Mouse (Mus musculus): ENCODE measurements at regions not wholly inside any gene's neighbourhood (a gene's known extent, or its start where the extent isn't known, plus 50 kb on each side); places are given as distances from the start of the nearest gene placed in this dataset.

DNA sequence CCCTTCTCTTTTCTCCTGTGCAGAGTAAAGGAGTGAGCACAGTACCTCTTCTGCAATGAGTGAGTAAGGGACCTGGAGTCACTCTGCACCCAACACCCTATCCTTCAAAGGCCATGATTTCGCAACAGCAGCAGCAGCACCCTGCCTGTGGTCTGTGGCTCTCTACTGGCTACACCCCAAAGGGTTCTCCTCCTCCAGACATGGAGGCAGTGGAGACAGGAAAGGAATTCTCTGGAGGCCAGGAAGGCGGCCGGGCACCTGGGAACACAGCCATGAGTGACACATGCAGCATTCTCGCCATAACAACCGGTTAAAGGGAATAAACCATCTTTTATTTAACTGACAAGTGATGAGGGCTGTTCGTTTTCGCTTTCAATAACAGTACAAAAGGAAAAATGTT lies 596.7 kb downstream of the Insc start:
- H3K9me3 ChIP-seq (ENCODE audit: control insufficient read depth, low read length) = no peaks in the 10 kb centered on the region
- TF ChIP-seq CTCF (IDR thresholded peaks at IDR 0.05; ENCODE audit: low read depth) (no peak), EP300 (IDR thresholded peaks at IDR 0.05; ENCODE audit: low read depth) (no peak)
- DNase-seq (ENCODE audit: low read depth in 3 of 3, low spot score in 3 of 3) = no peak

DNA sequence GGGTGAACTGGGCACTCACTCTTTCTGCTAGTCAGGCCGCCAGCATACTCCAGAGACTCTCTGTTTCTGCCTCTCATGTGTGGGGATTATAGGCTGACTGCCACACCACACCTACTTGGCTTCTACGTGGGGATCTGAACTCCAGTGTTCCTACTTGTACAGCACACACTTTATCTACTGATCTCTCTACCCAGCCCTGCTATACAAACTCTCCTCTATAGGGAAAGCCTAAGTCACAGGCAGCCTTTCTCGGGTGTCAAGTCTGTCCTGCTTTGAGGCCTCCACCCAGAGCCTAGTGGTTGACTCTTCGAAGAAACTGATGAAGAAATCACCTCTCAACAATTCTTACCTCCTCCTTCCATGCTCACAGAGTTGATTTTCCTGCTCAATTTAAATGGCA lies 597.5 kb downstream of the Insc start:
- Histone ChIP-seq H3K4me3 (ENCODE audit: insufficient read depth in 1 of 2, low read depth in 2 of 2, low read length in 2 of 2) (no peak overlapping the region), H3K36me3 (replicated peaks; ENCODE audit: control insufficient read depth, insufficient read depth, low read depth) (no peaks in the 10 kb centered on the region), H3K9ac (replicated peaks) (no peak overlapping the region), H3K27me3 (ENCODE audit: control insufficient read depth, insufficient read depth, low read length) (no peaks in the 10 kb centered on the region), H3K9me3 (ENCODE audit: control insufficient read depth, low read length) (no peaks in the 10 kb centered on the region), H3K27ac (no peak overlapping the region), H3K4me1 (replicated peaks; ENCODE audit: control insufficient read depth in 2 of 2, insufficient read depth in 2 of 2, low read length in 1 of 2) (no peaks in the 10 kb centered on the region), H3K4me2 (ENCODE audit: low read depth) (no peak overlapping the region)
- DNase-seq (ENCODE audit: low read depth in 3 of 3, low spot score in 3 of 3) (no peak), ATAC-seq (ENCODE audit: insufficient read depth) (no peak)
- WGBS (ENCODE audit: insufficient replicate concordance) = 41% methylated on average over 4 of the region's 4 CpGs
- no peak for TF ChIP-seq CTCF (IDR thresholded peaks at IDR 0.05; ENCODE audit: low read depth)
- TF ChIP-seq EP300 (IDR thresholded peaks at IDR 0.05; ENCODE audit: low read depth) = no peak

More for the DNA sequence above, 596.7 kb downstream of the Insc start:
- WGBS (ENCODE audit: insufficient replicate concordance) = 62% methylated on average over 7 of the region's 7 CpGs
- Histone ChIP-seq H3K27me3 (ENCODE audit: control insufficient read depth, insufficient read depth, low read length) (no peaks in the 10 kb centered on the region), H3K27ac (no peak overlapping the region), H3K4me2 (ENCODE audit: low read depth) (no peak overlapping the region), H3K36me3 (replicated peaks; ENCODE audit: control insufficient read depth, insufficient read depth, low read depth) (no peaks in the 10 kb centered on the region), H3K4me3 (ENCODE audit: insufficient read depth in 1 of 2, low read depth in 2 of 2, low read length in 2 of 2) (no peak overlapping the region), H3K4me1 (replicated peaks; ENCODE audit: control insufficient read depth in 2 of 2, insufficient read depth in 2 of 2, low read length in 1 of 2) (no peaks in the 10 kb centered on the region), H3K9ac (replicated peaks) (no peak overlapping the region)
- no peak for ATAC-seq (ENCODE audit: insufficient read depth)

DNA sequence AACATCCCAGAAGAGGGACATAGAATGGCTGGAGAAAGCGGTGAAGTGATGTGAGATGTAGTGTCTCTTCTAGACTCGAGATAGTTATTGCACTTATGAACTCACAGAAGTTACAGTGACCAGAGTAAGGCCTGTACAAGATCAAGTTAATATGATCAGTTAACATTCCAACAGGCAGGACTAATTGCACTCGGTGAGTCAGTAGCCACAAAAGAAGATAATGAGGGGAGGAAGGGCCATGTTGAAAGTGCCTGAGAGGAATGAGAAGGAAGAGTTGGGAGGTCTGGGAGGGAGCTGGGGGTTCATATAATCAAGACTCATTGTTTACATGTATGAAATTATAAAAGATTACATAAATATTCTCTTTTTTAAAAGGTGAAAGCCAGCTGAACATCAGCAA lies 602.3 kb downstream of the Insc start:
- 43% methylated on average over 3 of the region's 3 CpGs for WGBS (ENCODE audit: insufficient replicate concordance)
- Histone ChIP-seq H3K4me3 (ENCODE audit: insufficient read depth in 1 of 2, low read depth in 2 of 2, low read length in 2 of 2) (no peak overlapping the region), H3K9ac (replicated peaks) (no peak overlapping the region), H3K36me3 (replicated peaks; ENCODE audit: control insufficient read depth, insufficient read depth, low read depth) (no peaks in the 10 kb centered on the region), H3K9me3 (ENCODE audit: control insufficient read depth, low read length) (no peaks in the 10 kb centered on the region), H3K27ac (no peak overlapping the region), H3K4me1 (replicated peaks; ENCODE audit: control insufficient read depth in 2 of 2, insufficient read depth in 2 of 2, low read length in 1 of 2) (no peaks in the 10 kb centered on the region), H3K4me2 (ENCODE audit: low read depth) (no peak overlapping the region), H3K27me3 (ENCODE audit: control insufficient read depth, insufficient read depth, low read length) (no peaks in the 10 kb centered on the region)
- TF ChIP-seq EP300 (IDR thresholded peaks at IDR 0.05; ENCODE audit: low read depth) (no peak), CTCF (IDR thresholded peaks at IDR 0.05; ENCODE audit: low read depth) (no peak)
- ATAC-seq (ENCODE audit: insufficient read depth) = no peak
- no peak for DNase-seq (ENCODE audit: low read depth in 3 of 3, low spot score in 3 of 3)

DNA sequence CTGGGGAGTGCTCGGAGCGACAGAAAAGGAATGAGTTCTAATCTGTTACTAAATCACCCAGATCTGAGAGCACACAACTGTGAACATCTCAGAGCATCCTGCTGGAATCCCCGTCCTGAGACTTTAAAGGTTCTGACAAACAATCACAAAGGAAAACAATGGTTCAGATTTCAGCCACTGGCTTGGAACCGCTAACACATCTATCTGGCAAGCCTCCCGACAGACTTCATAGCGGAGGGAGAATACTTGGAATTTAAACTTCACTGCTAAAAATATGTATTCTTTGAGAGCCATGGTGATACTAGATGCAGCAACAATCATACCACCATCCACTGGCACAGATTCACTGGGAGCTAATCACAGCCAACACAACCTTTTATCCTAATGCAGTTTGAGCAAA lies 615.2 kb downstream of the Insc start:
- WGBS (ENCODE audit: insufficient replicate concordance) = 57% methylated on average over 6 of the region's 6 CpGs
- Histone ChIP-seq H3K4me2 (ENCODE audit: low read depth) (no peak overlapping the region), H3K9me3 (ENCODE audit: control insufficient read depth, low read length) (no peaks in the 10 kb centered on the region), H3K4me1 (replicated peaks; ENCODE audit: control insufficient read depth in 2 of 2, insufficient read depth in 2 of 2, low read length in 1 of 2) (no peaks in the 10 kb centered on the region), H3K9ac (replicated peaks) (no peak overlapping the region), H3K4me3 (ENCODE audit: insufficient read depth in 1 of 2, low read depth in 2 of 2, low read length in 2 of 2) (no peak overlapping the region), H3K36me3 (replicated peaks; ENCODE audit: control insufficient read depth, insufficient read depth, low read depth) (no peaks in the 10 kb centered on the region), H3K27me3 (ENCODE audit: control insufficient read depth, insufficient read depth, low read length) (no peaks in the 10 kb centered on the region), H3K27ac (no peak overlapping the region)
- TF ChIP-seq EP300 (IDR thresholded peaks at IDR 0.05; ENCODE audit: low read depth) = no peak
- no peak for DNase-seq (ENCODE audit: low read depth in 3 of 3, low spot score in 3 of 3)
- ATAC-seq (ENCODE audit: insufficient read depth) = no peak

DNA sequence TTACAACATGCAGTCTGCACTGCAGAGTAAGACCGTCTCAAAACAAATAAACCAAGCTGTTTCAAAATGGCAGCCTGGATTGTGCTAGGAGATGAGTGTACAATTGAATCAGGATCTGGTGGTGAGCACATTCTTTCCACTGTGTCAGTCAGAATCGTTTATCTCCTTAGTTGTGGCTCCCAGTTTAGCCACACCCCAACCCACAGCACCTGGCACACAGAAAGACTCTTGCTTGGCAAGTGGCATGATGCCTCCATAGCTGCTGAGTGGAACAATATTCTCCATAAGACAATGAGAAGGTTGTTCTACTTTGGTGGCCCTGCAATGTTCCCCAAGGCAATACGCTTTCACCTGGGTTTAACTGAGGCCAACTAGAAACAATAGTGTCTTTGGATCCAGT lies 616.6 kb downstream of the Insc start:
- TF ChIP-seq CTCF (IDR thresholded peaks at IDR 0.05; ENCODE audit: low read depth) = no peak
- no peak for TF ChIP-seq EP300 (IDR thresholded peaks at IDR 0.05; ENCODE audit: low read depth)
- Histone ChIP-seq H3K4me3 (ENCODE audit: insufficient read depth in 1 of 2, low read depth in 2 of 2, low read length in 2 of 2) (no peak overlapping the region), H3K36me3 (replicated peaks; ENCODE audit: control insufficient read depth, insufficient read depth, low read depth) (no peaks in the 10 kb centered on the region), H3K4me2 (ENCODE audit: low read depth) (no peak overlapping the region), H3K4me1 (replicated peaks; ENCODE audit: control insufficient read depth in 2 of 2, insufficient read depth in 2 of 2, low read length in 1 of 2) (no peaks in the 10 kb centered on the region), H3K9ac (replicated peaks) (no peak overlapping the region), H3K27me3 (ENCODE audit: control insufficient read depth, insufficient read depth, low read length) (no peaks in the 10 kb centered on the region), H3K9me3 (ENCODE audit: control insufficient read depth, low read length) (no peaks in the 10 kb centered on the region), H3K27ac (no peak overlapping the region)
- no peak for ATAC-seq (ENCODE audit: insufficient read depth)
- no peak for DNase-seq (ENCODE audit: low read depth in 3 of 3, low spot score in 3 of 3)
- WGBS (ENCODE audit: insufficient replicate concordance) = 48% methylated on average over 3 of the region's 3 CpGs

DNA sequence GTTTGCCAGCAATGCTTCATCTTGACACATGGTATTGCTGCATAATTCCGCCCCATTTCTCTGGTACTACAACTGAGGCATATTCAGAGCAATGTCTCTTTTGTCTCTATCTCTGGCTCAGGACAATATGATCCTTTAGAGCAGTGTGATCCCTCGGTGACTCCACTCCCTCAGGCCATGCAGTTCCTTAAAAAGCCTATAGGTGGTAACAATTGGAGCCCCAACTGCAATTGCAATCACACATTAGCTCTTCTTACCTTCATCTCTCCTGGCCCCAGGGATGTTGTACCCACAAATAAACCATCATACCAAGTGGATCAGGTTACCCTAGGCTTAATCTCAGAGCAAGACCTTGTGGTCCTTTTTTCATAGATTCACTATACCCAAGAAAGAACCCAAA lies 618.6 kb downstream of the Insc start:
- DNase-seq (ENCODE audit: low read depth in 3 of 3, low spot score in 3 of 3) (no peak), ATAC-seq (ENCODE audit: insufficient read depth) (no peak)
- Histone ChIP-seq H3K27me3 (ENCODE audit: control insufficient read depth, insufficient read depth, low read length) (no peaks in the 10 kb centered on the region), H3K4me2 (ENCODE audit: low read depth) (no peak overlapping the region), H3K4me1 (replicated peaks; ENCODE audit: control insufficient read depth in 2 of 2, insufficient read depth in 2 of 2, low read length in 1 of 2) (no peaks in the 10 kb centered on the region), H3K9me3 (ENCODE audit: control insufficient read depth, low read length) (no peaks in the 10 kb centered on the region), H3K27ac (no peak overlapping the region), H3K4me3 (ENCODE audit: insufficient read depth in 1 of 2, low read depth in 2 of 2, low read length in 2 of 2) (no peak overlapping the region), H3K9ac (replicated peaks) (no peak overlapping the region), H3K36me3 (replicated peaks; ENCODE audit: control insufficient read depth, insufficient read depth, low read depth) (no peaks in the 10 kb centered on the region)
- 54% methylated on average over 2 of the region's 2 CpGs for WGBS (ENCODE audit: insufficient replicate concordance)
- TF ChIP-seq CTCF (IDR thresholded peaks at IDR 0.05; ENCODE audit: low read depth) (no peak), EP300 (IDR thresholded peaks at IDR 0.05; ENCODE audit: low read depth) (no peak)
